Mouse (Mus musculus) bone marrow macrophage, adult 2 months (primary cell): ENCODE data around the gene Wdfy1. TPM values are rescaled to one million over a fixed set of nuclear protein-coding genes. Genes with fewer than 3 reads are reported as not detected.

Source experiments
- H3K27ac ChIP-seq: 2 replicates; pipeline ENCODE4 v1.5.1; 2012; ENCODE audit warnings: low read depth, low read length; ENCODE audit not compliant: insufficient read depth
- H3K4me1 ChIP-seq: 2 replicates; pipeline ENCODE4 v1.6.1; 2012; ENCODE audit warnings: low read length; ENCODE audit not compliant: control insufficient read depth, insufficient read depth
- H3K4me3 ChIP-seq: 2 replicates; pipeline ENCODE4 v1.5.1; 2012; ENCODE audit warnings: mild to moderate bottlenecking, low read length, moderate library complexity; ENCODE audit not compliant: insufficient read depth
- CTCF ChIP-seq: IDR thresholded peaks from 2 replicates; pipeline ENCODE4 v1.5.1; 2012; ENCODE audit warnings: low read depth, mild to moderate bottlenecking, low read length, moderate library complexity
- POLR2A ChIP-seq: IDR thresholded peaks from 2 replicates; pipeline ENCODE4 v1.6.1; 2012; ENCODE audit warnings: mild to moderate bottlenecking, low read depth, low read length, borderline replicate concordance
- polyA plus RNA-seq: library from polyadenylated mRNA; stranded (reverse); fragments of >200 nt; gene quantifications from 2 replicates; pipeline ENCODE4 v1.2.4, GENCODE M21; 2012; ENCODE audit not compliant: missing spikeins, insufficient read depth, insufficient read length

Gene Wdfy1
- polyA plus RNA-seq, 1 experiment = 20.0 TPM

DNA sequence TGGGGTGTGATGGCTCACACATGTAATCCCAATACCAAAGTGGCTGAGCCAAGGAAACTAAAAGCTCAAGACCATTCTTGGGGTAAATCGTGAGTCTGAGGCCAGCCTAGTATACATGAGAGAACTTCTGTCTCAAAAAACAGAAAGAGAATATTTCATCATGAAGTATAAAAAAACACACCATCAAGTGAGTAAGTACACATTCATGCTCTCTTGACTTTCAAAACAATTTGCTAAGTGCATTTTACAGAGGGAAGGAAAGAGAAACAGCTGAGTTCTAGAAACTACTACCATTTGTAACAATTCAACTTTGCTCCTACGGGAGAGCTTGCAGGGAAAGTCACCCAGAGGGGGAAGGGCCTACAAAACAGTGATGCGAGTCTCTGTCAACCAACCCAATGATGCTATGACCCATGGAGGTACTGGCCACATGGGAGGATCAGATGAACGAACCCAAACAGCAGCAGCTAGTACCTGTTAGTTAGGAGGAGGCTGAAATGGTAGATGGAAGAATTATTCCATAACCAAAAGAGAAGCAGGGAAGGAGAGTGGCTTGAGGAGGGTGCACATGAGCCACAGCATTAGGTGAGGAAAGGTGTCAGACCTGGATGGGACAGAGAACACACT lies 23.1 kb downstream of the Wdfy1 start:
- H3K27ac ChIP-seq = no peak overlapping the region
- no peak for TF ChIP-seq POLR2A
- TF ChIP-seq CTCF = no peak
- peaks cover 23% of the 10 kb centered on the region for H3K4me1 ChIP-seq
- no peak overlapping the region for H3K4me3 ChIP-seq

GRCm38 (mm10) chr1:79752015-79752695 lies 23.8 kb downstream of the Wdfy1 start:
- no peak overlapping the region for H3K4me3 ChIP-seq
- H3K27ac ChIP-seq = no peak overlapping the region

GRCm38 (mm10) chr1:79751186-79751585 lies 24.8 kb downstream of the Wdfy1 start:
- Histone ChIP-seq H3K27ac (no peak overlapping the region), H3K4me1 (peaks cover 26% of the 10 kb centered on the region), H3K4me3 (no peak overlapping the region)
- no peak for TF ChIP-seq POLR2A
- TF ChIP-seq CTCF = no peak

More at GRCm38 (mm10) chr1:79752015-79752695, 23.8 kb downstream of the Wdfy1 start:
- TF ChIP-seq CTCF = no peak
- no peak for TF ChIP-seq POLR2A
- H3K4me1 ChIP-seq = peaks cover 23% of the 10 kb centered on the region

DNA sequence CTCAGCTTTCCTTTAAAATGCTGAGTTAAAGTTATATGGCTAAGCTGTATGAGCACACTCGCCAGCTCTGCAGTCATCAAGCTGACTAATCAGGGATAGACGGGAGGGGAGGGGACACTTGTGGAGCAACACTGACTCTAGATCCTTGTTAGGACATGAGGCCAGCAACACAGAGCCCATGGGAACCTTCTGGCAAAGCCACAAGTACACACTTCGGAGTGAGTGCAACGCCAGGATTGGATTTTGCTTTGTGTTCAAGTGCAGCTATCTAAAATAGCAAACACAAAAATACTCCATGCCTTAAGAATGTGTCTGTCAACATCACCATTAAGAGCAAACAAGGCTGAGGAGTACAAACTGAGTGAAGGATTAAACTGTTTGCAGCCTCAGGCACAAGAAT lies 29.9 kb downstream of the Wdfy1 start:
- Histone ChIP-seq H3K4me1 (peaks cover 11% of the 10 kb centered on the region), H3K27ac (no peak overlapping the region), H3K4me3 (no peak overlapping the region)
- TF ChIP-seq CTCF = no peak
- no peak for TF ChIP-seq POLR2A

GRCm38 (mm10) chr1:79743385-79743784 lies 32.6 kb downstream of the Wdfy1 start:
- Histone ChIP-seq H3K27ac (no peak overlapping the region), H3K4me3 (no peak overlapping the region), H3K4me1 (peaks cover 22% of the 10 kb centered on the region)
- TF ChIP-seq POLR2A (no peak), CTCF (no peak)

DNA sequence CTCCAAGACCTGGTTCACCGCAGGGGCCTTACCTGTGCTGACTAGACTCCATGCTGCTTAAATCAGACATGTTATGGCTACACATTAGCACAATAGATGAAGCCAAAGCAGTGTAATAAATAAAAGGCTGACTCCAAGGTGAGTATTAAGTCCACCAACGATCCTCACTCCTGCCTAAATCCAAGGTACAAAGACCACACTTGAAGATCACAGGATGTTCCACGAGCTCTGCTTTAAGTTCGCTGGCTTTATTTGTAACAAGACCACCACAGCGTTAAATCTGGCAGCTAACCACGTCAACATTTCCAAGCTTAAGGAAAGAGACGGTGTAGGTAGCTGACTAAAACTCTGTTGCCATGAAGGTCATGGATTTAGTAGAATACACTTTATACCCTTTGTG lies 33.0 kb downstream of the Wdfy1 start:
- H3K27ac ChIP-seq = no peak overlapping the region
- peaks cover 22% of the 10 kb centered on the region for H3K4me1 ChIP-seq
- no peak overlapping the region for H3K4me3 ChIP-seq
- no peak for TF ChIP-seq POLR2A
- TF ChIP-seq CTCF = no peak

GRCm38 (mm10) chr1:79741002-79741401 lies 34.9 kb downstream of the Wdfy1 start:
- peaks cover 17% of the 10 kb centered on the region for H3K4me1 ChIP-seq
- no peak for TF ChIP-seq CTCF
- no peak for TF ChIP-seq POLR2A
- H3K27ac ChIP-seq = no peak overlapping the region
- no peak overlapping the region for H3K4me3 ChIP-seq

DNA sequence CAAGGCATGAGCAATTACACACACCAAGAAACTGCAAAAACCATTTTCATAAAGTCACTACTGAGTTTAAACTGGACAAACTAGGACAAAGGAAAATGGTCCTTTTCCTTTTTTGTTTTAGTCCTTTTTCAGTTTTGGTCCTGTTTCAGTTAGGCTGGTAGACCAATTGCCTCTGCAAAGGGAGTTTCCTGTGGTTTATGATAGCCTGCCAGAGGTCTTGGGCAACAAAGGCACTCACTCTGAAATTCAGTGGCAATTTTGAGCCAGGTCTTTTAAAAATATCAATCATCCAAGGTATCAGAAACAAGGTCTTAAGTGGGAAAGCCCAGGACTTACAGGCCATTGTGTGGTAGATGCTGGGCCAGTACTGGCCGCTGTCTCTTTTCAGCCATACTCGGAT lies 36.2 kb downstream of the Wdfy1 start:
- Histone ChIP-seq H3K27ac (no peak overlapping the region), H3K4me3 (no peak overlapping the region), H3K4me1 (peaks cover 16% of the 10 kb centered on the region)
- TF ChIP-seq CTCF (no peak), POLR2A (no peak)

DNA sequence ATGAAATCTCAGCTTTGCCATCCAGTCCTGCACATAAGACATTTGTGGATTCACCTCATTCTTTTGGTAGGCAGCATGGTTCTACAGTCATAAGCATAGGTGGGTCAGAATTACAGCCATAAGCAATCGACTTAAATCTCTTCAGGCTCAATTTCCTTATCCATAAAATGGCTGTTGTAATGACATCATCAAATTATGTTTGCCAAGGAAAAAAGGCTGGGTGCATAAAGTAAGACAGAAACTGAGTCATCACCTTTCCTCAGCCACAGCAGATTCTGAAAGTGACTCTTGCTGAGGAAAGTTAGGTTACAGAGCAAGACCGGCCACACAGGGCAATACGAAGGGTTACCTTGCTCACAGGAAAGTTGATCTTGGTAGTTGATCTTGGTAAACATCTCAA lies 39.5 kb downstream of the Wdfy1 start:
- Histone ChIP-seq H3K4me1 (peaks cover 14% of the 10 kb centered on the region), H3K4me3 (no peak overlapping the region)
- TF ChIP-seq CTCF = no peak
- TF ChIP-seq POLR2A = no peak

DNA sequence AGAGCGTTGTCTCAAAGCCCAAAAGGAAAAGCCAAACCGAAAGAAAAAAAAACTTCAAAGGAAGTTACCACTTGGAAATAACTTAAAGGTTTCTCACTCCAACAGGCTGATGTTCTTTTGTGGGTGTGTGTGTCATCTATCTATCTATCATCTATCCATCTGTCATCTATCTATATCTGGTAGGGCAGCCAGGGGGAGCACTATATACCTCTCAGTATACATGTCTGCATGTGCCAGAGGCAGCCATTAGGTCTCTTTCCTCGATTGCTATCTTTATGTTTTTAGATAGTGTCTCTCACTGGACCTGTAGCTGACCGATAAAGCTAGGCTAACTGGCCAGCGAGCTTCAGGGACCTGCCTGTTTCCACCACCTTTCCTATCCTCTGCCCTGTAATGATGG lies 41.1 kb downstream of the Wdfy1 start:
- Histone ChIP-seq H3K4me1 (peaks cover 2% of the 10 kb centered on the region), H3K27ac (no peak overlapping the region), H3K4me3 (no peak overlapping the region)
- TF ChIP-seq POLR2A (no peak), CTCF (no peak)

More for the DNA sequence above, 39.5 kb downstream of the Wdfy1 start:
- H3K27ac ChIP-seq = no peak overlapping the region
